Mouse (Mus musculus) heart, embryonic 13.5 days (tissue): ENCODE measurements around the gene Afg3l1. TPM values are rescaled to one million over a fixed set of nuclear protein-coding genes. Genes with fewer than 3 reads are reported as not detected.

ENCODE experiments used
- ATAC-seq: fragments of 200-750 bp; cut with Nextera tagmentation; 2 replicates; pipeline ENCODE4 v1.8.0; 2017; ENCODE audit warnings: moderate TSS enrichment; ENCODE audit not compliant: insufficient number of reproducible peaks, low FRiP score, low TSS enrichment; ENCODE audit errors: extremely low read depth
- H3K27ac ChIP-seq: fragments of 300-500 bp; sonication (generic); replicated peaks from 2 replicates; pipeline ENCODE4 v1.5.1; 2015; ENCODE audit warnings: moderate library complexity, mild to moderate bottlenecking, inconsistent platforms
- H3K27me3 ChIP-seq: fragments of 300-500 bp; sonication (generic); replicated peaks from 2 replicates; pipeline ENCODE4 v1.6.1; 2015; ENCODE audit warnings: mild to moderate bottlenecking, inconsistent platforms
- H3K36me3 ChIP-seq: fragments of 300-500 bp; sonication (generic); 2 replicates; pipeline ENCODE4 v1.6.1; 2015; ENCODE audit warnings: mild to moderate bottlenecking, inconsistent platforms
- H3K4me1 ChIP-seq: fragments of 300-500 bp; sonication (generic); 2 replicates; pipeline ENCODE4 v1.6.1; 2015; ENCODE audit warnings: inconsistent platforms
- H3K4me2 ChIP-seq: fragments of 300-500 bp; sonication (generic); 2 replicates; pipeline ENCODE4 v1.6.1; 2015; ENCODE audit warnings: inconsistent platforms, mild to moderate bottlenecking, moderate library complexity
- H3K4me3 ChIP-seq: fragments of 300-500 bp; sonication (generic); 2 replicates; pipeline ENCODE4 v1.5.1; 2015; ENCODE audit warnings: moderate library complexity, mild to moderate bottlenecking, inconsistent platforms
- H3K9ac ChIP-seq: fragments of 300-500 bp; sonication (generic); 2 replicates; pipeline ENCODE4 v1.6.1; 2015; ENCODE audit warnings: inconsistent platforms, mild to moderate bottlenecking, moderate library complexity
- H3K9me3 ChIP-seq: fragments of 300-500 bp; sonication (generic); 2 replicates; pipeline ENCODE4 v1.6.1; 2016; ENCODE audit warnings: inconsistent platforms
- WGBS: fragments of 180-500 bp; shearing (Covaris S2); methylation state at CpG from one replicate; pipeline ENCODE4 v1.1.7; 2015; ENCODE audit warnings: mixed read lengths; 5-methylcytosine and 5-hydroxymethylcytosine counted together
- polyA plus RNA-seq: library from polyadenylated mRNA; unstranded; fragments of >200 nt; fragmentation: Nextera tagmentation; extraction: Ambion mirVana; gene quantifications from 2 replicates; pipeline ENCODE4 v1.2.1, GENCODE M21; 2015

The Afg3l1 gene
- polyA plus RNA-seq, 1 experiment from 2014 or later = 47.4 TPM

GRCm38 (mm10) chr8:123502192-123502591 is 24.5 kb downstream of the Afg3l1 start:
- Histone ChIP-seq H3K36me3 (peaks cover 94% of the 10 kb centered on the region), H3K9ac (no peak overlapping the region), H3K27ac (no peak overlapping the region), H3K4me2 (no peak overlapping the region), H3K4me3 (no peak overlapping the region), H3K9me3 (no peaks in the 10 kb centered on the region), H3K27me3 (no peaks in the 10 kb centered on the region), H3K4me1 (no peaks in the 10 kb centered on the region)
- 87% methylated on average over 5 of the region's 5 CpGs for WGBS
- ATAC-seq = no peak

- H3K4me3 ChIP-seq = no peak overlapping the region
- H3K4me2 ChIP-seq = no peak overlapping the region
- ATAC-seq = no peak
- peaks cover 98% of the 10 kb centered on the region for H3K36me3 ChIP-seq
- H3K27me3 ChIP-seq = no peaks in the 10 kb centered on the region
- no peak overlapping the region for H3K9ac ChIP-seq
- no peaks in the 10 kb centered on the region for H3K9me3 ChIP-seq
- 97% methylated on average over 6 of the region's 6 CpGs for WGBS
- H3K4me1 ChIP-seq = no peaks in the 10 kb centered on the region
- H3K27ac ChIP-seq = no peak overlapping the region
These were observed 26.2 kb downstream of the Afg3l1 start for GRCm38 (mm10) chr8:123503801-123504467.

- peaks cover 97% of the 10 kb centered on the region for H3K36me3 ChIP-seq
- no peak for ATAC-seq
- H3K27me3 ChIP-seq = no peaks in the 10 kb centered on the region
- WGBS = 88% methylated on average over 9 of the region's 9 CpGs
- no peak overlapping the region for H3K4me3 ChIP-seq
- no peaks in the 10 kb centered on the region for H3K4me1 ChIP-seq
- no peak overlapping the region for H3K4me2 ChIP-seq
- no peaks in the 10 kb centered on the region for H3K9me3 ChIP-seq
- no peak overlapping the region for H3K9ac ChIP-seq
- no peak overlapping the region for H3K27ac ChIP-seq
These were observed 27.0 kb downstream of the Afg3l1 start for GRCm38 (mm10) chr8:123504591-123505195.

DNA sequence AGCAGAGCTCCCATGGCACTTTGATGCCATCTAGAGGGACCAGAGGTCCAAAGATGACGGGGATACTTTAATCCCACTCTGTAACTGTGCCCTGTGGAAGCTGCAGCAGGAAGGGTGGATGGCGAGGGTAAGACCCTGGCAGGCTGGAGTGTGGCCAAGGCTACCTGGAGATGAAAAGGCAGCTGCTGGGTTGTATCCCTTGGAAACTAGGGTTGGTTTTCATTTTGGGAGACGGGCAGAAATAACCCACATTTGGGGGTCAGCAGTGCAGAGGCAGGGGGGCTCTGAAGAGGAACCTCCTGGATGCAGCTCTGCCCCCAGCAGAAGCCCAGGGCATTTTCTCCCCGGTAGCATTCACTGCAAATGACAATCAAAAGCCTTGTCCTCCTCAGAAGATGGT is 27.6 kb downstream of the Afg3l1 start:
- H3K9me3 ChIP-seq = no peaks in the 10 kb centered on the region
- no peak overlapping the region for H3K4me3 ChIP-seq
- no peak for ATAC-seq
- 93% methylated on average over 4 of the region's 4 CpGs for WGBS
- peaks cover 96% of the 10 kb centered on the region for H3K36me3 ChIP-seq
- no peak overlapping the region for H3K9ac ChIP-seq
- no peak overlapping the region for H3K27ac ChIP-seq
- H3K27me3 ChIP-seq = no peaks in the 10 kb centered on the region
- H3K4me1 ChIP-seq = no peaks in the 10 kb centered on the region
- no peak overlapping the region for H3K4me2 ChIP-seq

GRCm38 (mm10) chr8:123505695-123506094 is 28.0 kb downstream of the Afg3l1 start:
- 91% methylated on average over 9 of the region's 9 CpGs for WGBS
- ATAC-seq = no peak
- Histone ChIP-seq H3K4me1 (no peaks in the 10 kb centered on the region), H3K9me3 (no peaks in the 10 kb centered on the region), H3K4me3 (no peak overlapping the region), H3K27ac (no peak overlapping the region), H3K27me3 (0 out of 2 replicates have a peak, but pooled peaks cover 4% of the 10 kb centered on the region), H3K4me2 (no peak overlapping the region), H3K36me3 (peaks cover 92% of the 10 kb centered on the region), H3K9ac (no peak overlapping the region)

DNA sequence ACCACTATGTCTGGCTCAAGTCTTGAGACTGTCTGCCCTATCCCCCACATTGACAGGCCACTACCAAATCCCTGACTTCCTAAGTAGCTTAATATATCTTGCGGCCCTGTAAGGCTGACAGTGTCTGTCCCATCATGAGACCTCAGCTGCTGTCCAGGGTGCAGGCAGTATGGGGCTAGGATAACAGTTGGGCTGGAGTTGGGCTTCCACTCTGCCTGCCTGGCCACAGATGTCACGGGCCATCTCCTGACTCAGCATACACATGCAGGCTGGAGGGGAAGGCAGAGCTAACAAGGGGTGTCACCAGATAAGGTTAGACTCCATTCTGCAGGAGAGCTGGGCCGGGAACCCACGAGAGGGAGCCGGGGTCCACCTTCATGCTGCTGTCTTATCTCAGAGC is 29.4 kb downstream of the Afg3l1 start:
- H3K27me3 ChIP-seq = 0 out of 2 replicates have a peak, but pooled peaks cover 4% of the 10 kb centered on the region
- H3K9me3 ChIP-seq = no peaks in the 10 kb centered on the region
- H3K4me3 ChIP-seq = no peak overlapping the region
- no peak for ATAC-seq
- 77% methylated on average over 5 of the region's 5 CpGs for WGBS
- H3K4me1 ChIP-seq = no peaks in the 10 kb centered on the region
- no peak overlapping the region for H3K4me2 ChIP-seq
- H3K9ac ChIP-seq = no peak overlapping the region
- peaks cover 77% of the 10 kb centered on the region for H3K36me3 ChIP-seq
- H3K27ac ChIP-seq = no peak overlapping the region

- H3K36me3 ChIP-seq = peaks cover 43% of the 10 kb centered on the region
- peaks cover 40% of the 10 kb centered on the region for H3K27me3 ChIP-seq
- H3K9ac ChIP-seq = no peak overlapping the region
- ATAC-seq = no peak
- no peak overlapping the region for H3K27ac ChIP-seq
- no peaks in the 10 kb centered on the region for H3K9me3 ChIP-seq
- H3K4me2 ChIP-seq = no peak overlapping the region
- WGBS = 67% methylated on average over 5 of the region's 5 CpGs
- H3K4me1 ChIP-seq = peaks cover 22% of the 10 kb centered on the region
- no peak overlapping the region for H3K4me3 ChIP-seq
These were observed 33.1 kb downstream of the Afg3l1 start for GRCm38 (mm10) chr8:123510819-123511218.

- Histone ChIP-seq H3K27me3 (peaks cover 61% of the 10 kb centered on the region), H3K4me2 (peak overlapping the region; percentile 89), H3K9ac (peak overlapping the region; percentile 81), H3K4me3 (peak overlapping the region; percentile 62), H3K36me3 (peaks cover 10% of the 10 kb centered on the region), H3K27ac (no peak overlapping the region), H3K9me3 (no peaks in the 10 kb centered on the region), H3K4me1 (peaks cover 28% of the 10 kb centered on the region)
- WGBS = 2% methylated on average over 9 of the region's 9 CpGs
- ATAC-seq = no peak
These were observed 36.4 kb downstream of the Afg3l1 start for GRCm38 (mm10) chr8:123514136-123514535.

GRCm38 (mm10) chr8:123514781-123515539 is 37.3 kb downstream of the Afg3l1 start, which contains the start of gene Dbndd1:
TSS of gene Dbndd1 (minus strand) at chr8:123515463.
- peak within 1 kb of the TSS; percentile 89 for H3K4me2 ChIP-seq
- H3K27ac ChIP-seq = no peak within 1 kb of the TSS
- H3K9ac ChIP-seq = peak within 1 kb of the TSS; percentile 81
- H3K9me3 ChIP-seq = no peaks in the 10 kb centered on the region
- WGBS = under 1% methylated on average over 51 of the region's 63 CpGs
- H3K36me3 ChIP-seq = peaks cover 2% of the 10 kb centered on the region
- H3K4me3 ChIP-seq = peak within 1 kb of the TSS; percentile 62
- peaks cover 61% of the 10 kb centered on the region for H3K27me3 ChIP-seq
- peaks cover 33% of the 10 kb centered on the region for H3K4me1 ChIP-seq
- no peak for ATAC-seq

GRCm38 (mm10) chr8:123515540-123515897 is 37.8 kb downstream of the Afg3l1 start:
- Histone ChIP-seq H3K4me1 (peaks cover 33% of the 10 kb centered on the region), H3K27ac (no peak overlapping the region), H3K36me3 (peaks cover 2% of the 10 kb centered on the region), H3K9ac (no peak overlapping the region), H3K9me3 (no peaks in the 10 kb centered on the region), H3K4me2 (peak overlapping the region; percentile 89), H3K27me3 (peaks cover 58% of the 10 kb centered on the region), H3K4me3 (peak overlapping the region; percentile 62)
- 2% methylated on average over 11 of the region's 11 CpGs for WGBS
- ATAC-seq = no peak

- H3K4me3 ChIP-seq = no peak overlapping the region
- H3K27ac ChIP-seq = no peak overlapping the region
- no peak overlapping the region for H3K9ac ChIP-seq
- peaks cover 33% of the 10 kb centered on the region for H3K4me1 ChIP-seq
- H3K36me3 ChIP-seq = peaks cover 13% of the 10 kb centered on the region
- H3K27me3 ChIP-seq = peaks cover 57% of the 10 kb centered on the region
- no peak overlapping the region for H3K4me2 ChIP-seq
- WGBS = 41% methylated on average over 2 of the region's 2 CpGs
- ATAC-seq = no peak
- no peaks in the 10 kb centered on the region for H3K9me3 ChIP-seq
These were observed 38.9 kb downstream of the Afg3l1 start for GRCm38 (mm10) chr8:123516596-123516995.
